Mouse (Mus musculus): ENCODE measurements around the gene Rbp3. TPM values are rescaled to one million over a fixed set of nuclear protein-coding genes. Genes with fewer than 3 reads are reported as not detected.

The Rbp3 gene
- total RNA-seq, 1 experiment from 2014 or later: not detected

GRCm38 (mm10) chr14:33974752-33975151 lies 20.9 kb downstream of the Rbp3 start:
- DNase-seq: no peak

GRCm38 (mm10) chr14:33977748-33978147 lies 23.9 kb downstream of the Rbp3 start:
- no peak for DNase-seq

- DNase-seq: no peak
Observed at GRCm38 (mm10) chr14:33978604-33979059, 24.8 kb downstream of the Rbp3 start, which contains the start of gene Zfp488. TSS of gene Zfp488 (minus strand) at chr14:33978764.

- no peak for DNase-seq
Observed at GRCm38 (mm10) chr14:33989201-33989600, 35.4 kb downstream of the Rbp3 start.

- no peak for DNase-seq
Observed at GRCm38 (mm10) chr14:33991971-33992370, 38.2 kb downstream of the Rbp3 start.

GRCm38 (mm10) chr14:33993051-33993450 lies 39.2 kb downstream of the Rbp3 start:
- no peak for DNase-seq

- DNase-seq: no peak
Observed at GRCm38 (mm10) chr14:33993521-33994289, 39.9 kb downstream of the Rbp3 start.

- DNase-seq: no peak
Observed at GRCm38 (mm10) chr14:33997427-33997826, 43.6 kb downstream of the Rbp3 start.

- no peak for DNase-seq
Observed at GRCm38 (mm10) chr14:34000076-34000475, 46.3 kb downstream of the Rbp3 start.

GRCm38 (mm10) chr14:34001445-34001844 lies 47.6 kb downstream of the Rbp3 start:
- no peak for DNase-seq

GRCm38 (mm10) chr14:34002358-34002757 lies 48.6 kb downstream of the Rbp3 start:
- no peak for DNase-seq

Other genes with a start within 250 kb of the Rbp3 start
- gene Gdf10, start 30.4 kb upstream of the Rbp3 start, total RNA-seq (2021): 10.1 and 12.8 TPM in 2 replicates
- 3.1 TPM in 1 of 2 replicates, not detected in the other for gene Gdf2, start 13.0 kb upstream of the Rbp3 start, total RNA-seq (2021)
- gene Zfp488, start 24.8 kb downstream of the Rbp3 start, total RNA-seq (2021): not detected in 2 replicates
- not detected in 2 replicates for gene Gm30083, start 61.2 kb downstream of the Rbp3 start, total RNA-seq (2021)
- not detected in 2 replicates for gene Gm5460, start 62.8 kb downstream of the Rbp3 start, total RNA-seq (2021)
- not detected in 2 replicates for gene Antxrl, start 98.7 kb downstream of the Rbp3 start, total RNA-seq (2021)
- gene Anxa8, start 132.0 kb downstream of the Rbp3 start, total RNA-seq (2021): 7.0 and 8.9 TPM in 2 replicates
- not detected in 2 replicates for gene A630023A22Rik, start 148.8 kb downstream of the Rbp3 start, total RNA-seq (2021)
- gene Npy4r, start 198.5 kb downstream of the Rbp3 start, total RNA-seq (2021): 0.41 and 0.44 TPM in 2 replicates
- 0.48 and 1.2 TPM in 2 replicates for gene Gprin2, start 247.7 kb downstream of the Rbp3 start, total RNA-seq (2021)

Measured in adrenal gland, postnatal 14 days (tissue).